In the genomic region with DNA sequence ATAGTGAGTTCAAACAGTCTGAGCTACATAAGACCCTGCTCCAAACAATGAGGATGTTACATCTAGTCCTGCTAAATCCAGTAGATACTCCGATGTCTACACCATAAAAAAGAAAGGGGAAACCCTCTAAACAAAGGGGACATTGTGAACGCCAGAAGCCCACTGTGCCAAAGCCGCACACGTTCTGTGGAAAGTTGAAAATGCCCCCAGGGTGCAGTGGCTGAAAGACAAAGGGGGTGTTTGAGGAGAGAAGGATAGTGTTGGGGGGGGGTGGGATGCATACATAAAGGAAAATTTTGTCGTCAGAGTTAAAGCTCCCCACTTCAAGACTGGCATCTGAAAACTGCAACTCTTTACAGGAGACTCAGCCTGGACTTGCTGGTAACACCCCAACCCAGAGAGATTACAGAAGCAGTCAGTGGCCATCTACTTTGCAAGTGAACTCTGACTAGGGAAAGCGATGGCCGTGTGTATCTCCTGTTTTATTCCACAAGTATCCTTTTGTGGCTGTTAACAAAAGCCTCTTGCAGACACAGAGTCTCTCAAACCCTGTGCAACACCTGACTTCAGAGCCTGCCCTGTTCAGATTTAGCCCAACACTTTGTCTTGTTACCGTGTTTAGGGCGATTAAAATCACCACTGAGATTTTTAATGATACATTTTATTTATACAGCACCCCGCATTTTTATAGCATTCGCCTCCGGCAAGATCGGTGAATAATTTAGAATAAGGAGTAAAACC, we compare ENCODE assay signal across 14 mouse cellular contexts. TPM values are rescaled to one million over a fixed set of nuclear protein-coding genes. Genes with fewer than 3 reads are reported as not detected.
A peak's percentile ranks its signal among the peaks of the same experiment; 100 is the strongest.
DNase-seq lines count a peak whose midpoint lies in the region; ATAC-seq and TF ChIP-seq lines count a peak whose summit lies in the region.
"Had no signal": no experiment of that assay in that cellular context is flagged by ENCODE, and none has a peak within 500 bp of the region (broad histone marks: within the 10 kb centered on the region; RNA-seq: fewer than 3 reads in every experiment).

No protein-coding gene starts in this region.

- no peak overlapping the region for H3K4me3 ChIP-seq in kidney, postnatal 0 days (replicated peaks; ENCODE audit: low read depth, low read length)
- H3K4me3 ChIP-seq in limb, embryonic 11.5 days (ENCODE audit: low read depth, low read length) = no peak overlapping the region
- H3K4me3 ChIP-seq in neural tube, embryonic 14.5 days (ENCODE audit: low read depth, low read length) = no peak overlapping the region
- H3K4me3 ChIP-seq: stomach, embryonic 15.5 days had no signal

- peak; percentile 41 for DNase-seq in embryo, embryonic 10 days (ENCODE audit: low spot score)
- no peak for DNase-seq in embryo, embryonic 9.5 days (ENCODE audit: extremely low spot score)
- DNase-seq in kidney, postnatal 0 days (ENCODE audit: low spot score) = no peak
- no peak for DNase-seq in kidney, postnatal 14 days
- DNase-seq in limb, embryonic 11.5 days (ENCODE audit: low spot score) = no peak
- no peak for DNase-seq in layer of hippocampus, postnatal 36 days
- DNase-seq in testis, postnatal 10 days (ENCODE audit: low spot score) = no peak
- DNase-seq: cerebellum, postnatal 36 days; layer of hippocampus, adult 9-11 months; lung, postnatal 4 days; right cerebral cortex, postnatal 25 days had no signal

- TF ChIP-seq CTCF in kidney, postnatal 0 days (IDR thresholded peaks at IDR 0.05; ENCODE audit: low read depth) = no peak

- no peak for ATAC-seq in kidney, postnatal 0 days (replicated peaks; ENCODE audit: low FRiP score, low read depth)
- ATAC-seq in limb, embryonic 11.5 days (ENCODE audit: insufficient number of reproducible peaks, low FRiP score, low TSS enrichment, low read depth) = 0 out of 2 replicates have a peak, but pooled peaks have one; percentile 27
- 0 out of 2 replicates have a peak, but pooled peaks have one; percentile 30 for ATAC-seq in neural tube, embryonic 14.5 days (ENCODE audit: low read depth)

- no peak overlapping the region for H3K4me2 ChIP-seq in kidney, postnatal 0 days (ENCODE audit: low read length)
- H3K4me2 ChIP-seq in limb, embryonic 11.5 days (ENCODE audit: low read depth, severe bottlenecking) = no peak overlapping the region
- H3K4me2 ChIP-seq in neural tube, embryonic 14.5 days (ENCODE audit: low read depth, low read length) = no peak overlapping the region
- H3K4me2 ChIP-seq: liver, embryonic 11.5 days; stomach, embryonic 15.5 days had no signal

- WGBS in kidney, postnatal 0 days = 57% methylated on average over 13 of the region's 13 CpGs
- 72% methylated on average over 13 of the region's 13 CpGs for WGBS in limb, embryonic 11.5 days
- 19% methylated on average over 13 of the region's 13 CpGs for WGBS in neural tube, embryonic 14.5 days

- H3K27ac ChIP-seq in kidney, postnatal 0 days = peak overlapping the region; percentile 44; the same call in 1 of the 2 replicates
- H3K27ac ChIP-seq in limb, embryonic 11.5 days (replicated peaks; ENCODE audit: low read depth, low read length) = no peak overlapping the region
- H3K27ac ChIP-seq in neural tube, embryonic 14.5 days (ENCODE audit: low read depth, low read length) = peak overlapping the region; percentile 66
- H3K27ac ChIP-seq: stomach, embryonic 15.5 days had no signal

- H3K9me3 ChIP-seq in kidney, postnatal 0 days (replicated peaks; ENCODE audit: low read length) = no peaks in the 10 kb centered on the region
- H3K9me3 ChIP-seq in limb, embryonic 11.5 days (ENCODE audit: control insufficient read depth, low read length) = no peaks in the 10 kb centered on the region
- H3K9me3 ChIP-seq in neural tube, embryonic 14.5 days (ENCODE audit: control insufficient read depth, low read length) = no peaks in the 10 kb centered on the region
- H3K9me3 ChIP-seq: stomach, embryonic 15.5 days had no signal

- H3K9ac ChIP-seq in kidney, postnatal 0 days (ENCODE audit: low read depth, low read length) = no peak overlapping the region
- H3K9ac ChIP-seq in limb, embryonic 11.5 days (ENCODE audit: low read length) = no peak overlapping the region
- H3K9ac ChIP-seq in neural tube, embryonic 14.5 days (replicated peaks; ENCODE audit: low read depth, low read length) = no peak overlapping the region; the same call in 1 of the 2 replicates
- H3K9ac ChIP-seq: stomach, embryonic 15.5 days had no signal

- no peaks in the 10 kb centered on the region for H3K27me3 ChIP-seq in kidney, postnatal 0 days (ENCODE audit: insufficient read depth, low read length)
- H3K27me3 ChIP-seq in limb, embryonic 11.5 days (ENCODE audit: control insufficient read depth, insufficient read depth, low read length) = no peaks in the 10 kb centered on the region
- H3K27me3 ChIP-seq in neural tube, embryonic 14.5 days (ENCODE audit: control insufficient read depth, insufficient read depth, low read length) = no peaks in the 10 kb centered on the region
- H3K27me3 ChIP-seq: stomach, embryonic 15.5 days had no signal

- H3K4me1 ChIP-seq in kidney, postnatal 0 days (replicated peaks; ENCODE audit: insufficient read depth, low read length) = peaks cover 16% of the 10 kb centered on the region; the same call in 1 of the 2 replicates
- H3K4me1 ChIP-seq in limb, embryonic 11.5 days (ENCODE audit: control insufficient read depth, insufficient read depth, low read length) = peaks cover 14% of the 10 kb centered on the region
- H3K4me1 ChIP-seq in neural tube, embryonic 14.5 days (ENCODE audit: control insufficient read depth, insufficient read depth, low read length) = peaks cover 31% of the 10 kb centered on the region
- H3K4me1 ChIP-seq: stomach, embryonic 15.5 days had no signal

- H3K36me3 ChIP-seq in kidney, postnatal 0 days (ENCODE audit: insufficient read depth, low read length) = 0 out of 2 replicates have a peak, but pooled peaks cover 3% of the 10 kb centered on the region
- H3K36me3 ChIP-seq in limb, embryonic 11.5 days (ENCODE audit: control insufficient read depth, insufficient read depth, low read length) = no peaks in the 10 kb centered on the region
- H3K36me3 ChIP-seq in neural tube, embryonic 14.5 days (ENCODE audit: control insufficient read depth, insufficient read depth, low read length) = no peaks in the 10 kb centered on the region
- H3K36me3 ChIP-seq: stomach, embryonic 15.5 days had no signal

RNA-seq across cellular contexts. Expression of a gene that starts 42.9 kb away (rescaled TPM):
- polyA plus RNA-seq in kidney, postnatal 0 days (2015; fragmentation: Nextera tagmentation; extraction: Ambion mirVana) = 26.4 and 29.2 TPM in 2 replicates
- polyA plus RNA-seq in limb, embryonic 11.5 days (2014; fragmentation: Nextera tagmentation; extraction: Ambion mirVana) = 23.1 and 29.8 TPM in 2 replicates
- polyA plus RNA-seq in neural tube, embryonic 14.5 days (2014; fragmentation: Nextera tagmentation; extraction: Ambion mirVana) = 30.2 and 34.7 TPM in 2 replicates
- 10 to 100 TPM; 40.8 to 43.2 TPM for total RNA-seq in layer of hippocampus, postnatal 36 days (2021)
